Mouse (Mus musculus): ENCODE measurements at regions not wholly inside any gene's neighbourhood (a gene's known extent, or its start where the extent isn't known, plus 50 kb on each side); places are given as distances from the start of the nearest gene placed in this dataset.

DNA sequence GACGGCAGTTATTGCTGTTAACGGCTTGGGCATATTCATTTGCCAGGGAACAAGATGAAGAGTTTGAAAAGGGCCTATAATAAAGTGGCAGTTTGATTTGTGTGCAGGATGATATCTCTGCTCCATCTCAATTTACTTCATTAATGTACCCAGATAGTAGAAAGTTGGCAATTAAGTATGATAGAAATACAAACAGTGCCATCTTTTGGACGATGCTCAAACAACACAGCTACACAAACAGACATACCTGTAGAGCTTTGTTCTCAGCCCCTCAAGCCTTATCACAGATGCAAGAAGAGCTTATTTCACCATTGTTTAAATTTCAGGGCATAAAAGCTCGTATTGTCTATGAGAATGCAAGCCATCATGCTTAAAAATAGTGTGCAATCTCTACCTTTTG, 82.2 kb downstream of the Tnfsf11 start:
- no peak for DNase-seq (ENCODE audit: low spot score)
- Histone ChIP-seq H3K27me3 (ENCODE audit: control insufficient read depth, insufficient read depth, low read length) (no peaks in the 10 kb centered on the region), H3K4me1 (ENCODE audit: control insufficient read depth, insufficient read depth, low read length) (no peaks in the 10 kb centered on the region), H3K9me3 (ENCODE audit: control insufficient read depth, low read length) (no peaks in the 10 kb centered on the region), H3K36me3 (ENCODE audit: control insufficient read depth, insufficient read depth, low read length) (no peaks in the 10 kb centered on the region), H3K9ac (ENCODE audit: low read length) (no peak overlapping the region), H3K4me3 (ENCODE audit: low read depth, low read length) (no peak overlapping the region), H3K27ac (ENCODE audit: low read depth, low read length) (no peak overlapping the region), H3K4me2 (ENCODE audit: low read depth) (no peak overlapping the region)
- ATAC-seq (ENCODE audit: insufficient read depth, low FRiP score, low TSS enrichment), result no peak
- 80% methylated on average over 4 of the region's 4 CpGs for WGBS

DNA sequence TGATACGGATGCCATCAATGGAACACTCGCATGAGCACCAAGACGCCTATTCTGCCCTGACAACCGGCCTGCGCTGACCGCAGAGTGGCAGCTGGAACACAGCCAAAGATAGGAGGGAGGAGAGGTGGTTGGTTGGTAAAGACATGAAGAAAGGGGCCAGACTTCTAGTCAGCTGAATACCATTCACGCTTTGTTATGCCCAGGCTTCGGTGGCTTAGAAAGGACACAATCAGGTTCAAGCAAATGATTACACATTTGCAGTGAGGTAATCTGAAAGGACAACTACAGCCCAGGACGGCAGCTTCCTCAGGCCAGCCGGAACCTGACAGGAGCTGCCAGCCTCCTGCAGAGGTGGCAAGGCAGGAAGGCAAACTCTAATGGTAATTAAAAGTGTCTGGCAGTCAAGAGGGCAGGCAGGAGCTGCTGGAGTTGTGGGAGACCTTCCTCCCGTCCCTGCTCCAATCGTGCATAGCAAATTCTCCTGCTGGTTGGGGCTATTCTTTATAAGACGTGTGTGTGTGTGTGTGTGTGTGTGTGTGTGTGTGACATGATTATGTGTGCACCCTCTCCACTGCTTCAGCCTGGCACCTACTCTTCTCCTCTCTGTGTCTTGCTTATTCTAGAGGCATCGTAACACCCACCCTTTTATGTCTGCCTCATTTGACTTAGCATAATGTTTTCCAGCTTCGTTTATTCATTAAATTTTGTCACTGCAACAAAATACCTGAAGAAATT, 91.4 kb downstream of the Tnfsf11 start:
- no peaks in the 10 kb centered on the region for H3K9me3 ChIP-seq (ENCODE audit: control insufficient read depth, low read length)
- H3K4me1 ChIP-seq (ENCODE audit: control insufficient read depth, insufficient read depth, low read length), result no peaks in the 10 kb centered on the region; the same call in 1 of the 2 replicates
- H3K27ac ChIP-seq (ENCODE audit: low read depth, low read length), result no peak overlapping the region
- H3K4me2 ChIP-seq (ENCODE audit: low read depth), result no peak overlapping the region
- DNase-seq (ENCODE audit: low spot score), result peak; percentile 24
- no peaks in the 10 kb centered on the region for H3K36me3 ChIP-seq (ENCODE audit: control insufficient read depth, insufficient read depth, low read length)
- 40% methylated on average over 15 of the region's 15 CpGs for WGBS
- H3K27me3 ChIP-seq (ENCODE audit: control insufficient read depth, insufficient read depth, low read length), result no peaks in the 10 kb centered on the region
- no peak overlapping the region for H3K9ac ChIP-seq (ENCODE audit: low read length)
- no peak for ATAC-seq (ENCODE audit: insufficient read depth, low FRiP score, low TSS enrichment)
- no peak overlapping the region for H3K4me3 ChIP-seq (ENCODE audit: low read depth, low read length)

DNA sequence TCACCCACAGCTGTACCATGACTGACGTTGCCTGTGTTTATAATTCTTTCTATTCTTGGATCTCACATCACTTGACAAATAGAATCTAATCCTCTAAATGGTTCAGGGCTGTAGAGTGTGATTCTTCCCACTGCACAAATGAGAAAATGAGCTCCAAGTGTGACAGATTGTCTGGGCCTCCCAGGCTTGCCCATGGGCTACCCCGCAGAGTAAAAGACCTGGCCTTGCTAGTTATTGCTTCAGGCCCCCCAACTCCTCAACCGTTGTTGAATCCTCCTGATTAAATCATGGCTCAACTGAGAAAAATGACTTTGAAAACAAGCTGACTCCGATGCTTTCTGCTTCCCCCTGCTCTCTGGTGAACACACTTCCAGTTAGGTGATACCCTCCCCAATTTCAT, 92.4 kb downstream of the Tnfsf11 start:
- H3K9ac ChIP-seq (ENCODE audit: low read length), result no peak overlapping the region
- H3K27me3 ChIP-seq (ENCODE audit: control insufficient read depth, insufficient read depth, low read length), result no peaks in the 10 kb centered on the region
- H3K9me3 ChIP-seq (ENCODE audit: control insufficient read depth, low read length), result no peaks in the 10 kb centered on the region
- DNase-seq (ENCODE audit: low spot score) (no peak), ATAC-seq (ENCODE audit: insufficient read depth, low FRiP score, low TSS enrichment) (no peak)
- 82% methylated on average over 4 of the region's 4 CpGs for WGBS
- no peak overlapping the region for H3K4me2 ChIP-seq (ENCODE audit: low read depth)
- no peaks in the 10 kb centered on the region for H3K36me3 ChIP-seq (ENCODE audit: control insufficient read depth, insufficient read depth, low read length)
- H3K4me3 ChIP-seq (ENCODE audit: low read depth, low read length), result no peak overlapping the region
- no peak overlapping the region for H3K27ac ChIP-seq (ENCODE audit: low read depth, low read length)
- H3K4me1 ChIP-seq (ENCODE audit: control insufficient read depth, insufficient read depth, low read length), result no peaks in the 10 kb centered on the region; the same call in 1 of the 2 replicates

- H3K36me3 ChIP-seq (ENCODE audit: control insufficient read depth, insufficient read depth, low read length), result no peaks in the 10 kb centered on the region
- H3K9me3 ChIP-seq (ENCODE audit: control insufficient read depth, low read length), result no peaks in the 10 kb centered on the region
- no peaks in the 10 kb centered on the region for H3K27me3 ChIP-seq (ENCODE audit: control insufficient read depth, insufficient read depth, low read length)
- DNase-seq (ENCODE audit: low spot score), result no peak
- WGBS, result 95% methylated on average over 4 of the region's 4 CpGs
- H3K9ac ChIP-seq (ENCODE audit: low read length), result no peak overlapping the region
- H3K27ac ChIP-seq (ENCODE audit: low read depth, low read length), result no peak overlapping the region
- no peak for ATAC-seq (ENCODE audit: insufficient read depth, low FRiP score, low TSS enrichment)
- no peaks in the 10 kb centered on the region for H3K4me1 ChIP-seq (ENCODE audit: control insufficient read depth, insufficient read depth, low read length)
- H3K4me2 ChIP-seq (ENCODE audit: low read depth), result no peak overlapping the region
- H3K4me3 ChIP-seq (ENCODE audit: low read depth, low read length), result no peak overlapping the region
These were observed 103.3 kb downstream of the Tnfsf11 start for GRCm38 (mm10) chr14:78204566-78204863.

- no peak overlapping the region for H3K27ac ChIP-seq (ENCODE audit: low read depth, low read length)
- no peaks in the 10 kb centered on the region for H3K36me3 ChIP-seq (ENCODE audit: control insufficient read depth, insufficient read depth, low read length)
- no peaks in the 10 kb centered on the region for H3K9me3 ChIP-seq (ENCODE audit: control insufficient read depth, low read length)
- H3K4me3 ChIP-seq (ENCODE audit: low read depth, low read length), result no peak overlapping the region
- H3K4me2 ChIP-seq (ENCODE audit: low read depth), result no peak overlapping the region
- no peak overlapping the region for H3K9ac ChIP-seq (ENCODE audit: low read length)
- ATAC-seq (ENCODE audit: insufficient read depth, low FRiP score, low TSS enrichment) (no peak), DNase-seq (ENCODE audit: low spot score) (no peak)
- H3K4me1 ChIP-seq (ENCODE audit: control insufficient read depth, insufficient read depth, low read length), result no peaks in the 10 kb centered on the region
- WGBS, result 80% methylated on average over 15 of the region's 15 CpGs
- no peaks in the 10 kb centered on the region for H3K27me3 ChIP-seq (ENCODE audit: control insufficient read depth, insufficient read depth, low read length)
These were observed 103.9 kb downstream of the Tnfsf11 start for GRCm38 (mm10) chr14:78203726-78204565.

DNA sequence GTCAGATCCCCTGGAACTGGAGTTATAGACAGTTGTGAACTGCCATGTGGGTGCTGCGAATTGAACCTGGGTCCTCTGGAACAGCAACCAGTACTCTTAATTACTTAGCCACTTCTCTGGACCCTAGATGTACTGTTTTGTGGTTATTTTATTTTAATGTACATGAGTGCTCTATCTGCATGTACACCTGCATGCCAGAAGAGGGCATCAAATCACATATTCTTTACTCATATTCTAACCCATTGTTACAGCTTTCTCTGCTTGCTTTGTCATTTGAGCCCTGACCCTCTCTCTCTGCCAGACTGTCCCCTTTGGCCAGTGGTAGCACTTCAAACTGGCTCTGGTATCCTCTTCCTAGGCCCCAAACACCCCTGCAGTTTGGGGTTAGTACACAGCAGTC, 105.1 kb downstream of the Tnfsf11 start:
- no peak for ATAC-seq (ENCODE audit: insufficient read depth, low FRiP score, low TSS enrichment)
- no peak overlapping the region for H3K9ac ChIP-seq (ENCODE audit: low read length)
- no peaks in the 10 kb centered on the region for H3K36me3 ChIP-seq (ENCODE audit: control insufficient read depth, insufficient read depth, low read length)
- 77% methylated on average over 1 of the region's 1 CpGs for WGBS
- H3K4me3 ChIP-seq (ENCODE audit: low read depth, low read length), result no peak overlapping the region
- no peaks in the 10 kb centered on the region for H3K4me1 ChIP-seq (ENCODE audit: control insufficient read depth, insufficient read depth, low read length)
- H3K27me3 ChIP-seq (ENCODE audit: control insufficient read depth, insufficient read depth, low read length), result no peaks in the 10 kb centered on the region
- no peak overlapping the region for H3K27ac ChIP-seq (ENCODE audit: low read depth, low read length)
- no peaks in the 10 kb centered on the region for H3K9me3 ChIP-seq (ENCODE audit: control insufficient read depth, low read length)
- no peak overlapping the region for H3K4me2 ChIP-seq (ENCODE audit: low read depth)
- DNase-seq (ENCODE audit: low spot score), result no peak

GRCm38 (mm10) chr14:78197483-78197882, 108.7 kb upstream of the Fam216b start:
- DNase-seq (ENCODE audit: low spot score) (no peak), ATAC-seq (ENCODE audit: insufficient read depth, low FRiP score, low TSS enrichment) (no peak)
- no peaks in the 10 kb centered on the region for H3K4me1 ChIP-seq (ENCODE audit: control insufficient read depth, insufficient read depth, low read length)
- H3K4me2 ChIP-seq (ENCODE audit: low read depth), result no peak overlapping the region
- H3K9ac ChIP-seq (ENCODE audit: low read length), result no peak overlapping the region
- no peak overlapping the region for H3K27ac ChIP-seq (ENCODE audit: low read depth, low read length)
- no peaks in the 10 kb centered on the region for H3K27me3 ChIP-seq (ENCODE audit: control insufficient read depth, insufficient read depth, low read length)
- no peak overlapping the region for H3K4me3 ChIP-seq (ENCODE audit: low read depth, low read length)
- WGBS, result 90% methylated on average over 2 of the region's 2 CpGs
- no peaks in the 10 kb centered on the region for H3K36me3 ChIP-seq (ENCODE audit: control insufficient read depth, insufficient read depth, low read length)
- no peaks in the 10 kb centered on the region for H3K9me3 ChIP-seq (ENCODE audit: control insufficient read depth, low read length)

DNA sequence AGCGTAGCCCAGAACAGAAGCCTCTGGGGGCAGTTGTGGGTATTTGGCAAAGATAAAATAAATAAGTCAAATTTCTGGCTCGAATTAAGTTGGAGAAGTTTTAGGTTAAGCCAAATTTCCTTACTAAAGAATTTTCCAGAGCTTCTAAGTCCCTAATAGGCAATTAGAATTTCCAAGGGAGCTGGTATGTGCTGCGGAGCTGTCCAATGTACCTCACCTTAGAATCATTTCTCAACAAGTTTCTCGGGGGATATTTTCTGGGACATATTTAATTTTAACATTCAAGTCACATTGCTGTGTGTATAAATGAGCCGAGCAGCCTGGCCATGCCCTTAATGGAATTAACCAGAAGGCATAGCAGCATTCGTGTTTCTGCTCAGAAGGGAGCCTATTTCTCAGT, 90.8 kb upstream of the Fam216b start:
- no peaks in the 10 kb centered on the region for H3K27me3 ChIP-seq (ENCODE audit: control insufficient read depth, insufficient read depth, low read length)
- no peaks in the 10 kb centered on the region for H3K9me3 ChIP-seq (ENCODE audit: control insufficient read depth, low read length)
- no peaks in the 10 kb centered on the region for H3K36me3 ChIP-seq (ENCODE audit: control insufficient read depth, insufficient read depth, low read length)
- no peak overlapping the region for H3K4me2 ChIP-seq (ENCODE audit: low read depth)
- WGBS, result 70% methylated on average over 6 of the region's 6 CpGs
- H3K27ac ChIP-seq (ENCODE audit: low read depth, low read length), result no peak overlapping the region
- no peak overlapping the region for H3K9ac ChIP-seq (ENCODE audit: low read length)
- ATAC-seq (ENCODE audit: insufficient read depth, low FRiP score, low TSS enrichment), result no peak
- no peaks in the 10 kb centered on the region for H3K4me1 ChIP-seq (ENCODE audit: control insufficient read depth, insufficient read depth, low read length)
- no peak for DNase-seq (ENCODE audit: low spot score)
- H3K4me3 ChIP-seq (ENCODE audit: low read depth, low read length), result no peak overlapping the region

DNA sequence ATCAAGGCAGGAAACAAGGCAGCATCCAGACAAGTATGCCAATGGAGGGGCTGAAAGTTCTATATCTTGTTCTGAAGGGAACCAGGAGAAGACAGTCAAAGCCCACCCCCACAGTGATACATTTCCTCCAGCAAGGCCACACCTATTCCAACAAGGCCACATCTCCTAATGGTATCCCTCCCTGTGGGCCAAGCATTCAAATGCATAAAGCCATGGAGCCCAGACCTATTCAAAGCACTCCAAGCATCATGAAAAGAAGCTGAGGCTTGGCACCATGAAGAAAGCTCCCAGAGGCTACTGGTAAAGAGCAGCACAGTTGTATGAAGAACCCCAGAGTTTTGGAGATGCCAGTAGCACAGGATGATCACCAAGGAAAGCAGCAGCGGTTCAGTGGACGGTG, 84.6 kb upstream of the Fam216b start:
- Histone ChIP-seq H3K27me3 (ENCODE audit: control insufficient read depth, insufficient read depth, low read length) (no peaks in the 10 kb centered on the region), H3K9ac (ENCODE audit: low read length) (no peak overlapping the region), H3K27ac (ENCODE audit: low read depth, low read length) (no peak overlapping the region), H3K4me2 (ENCODE audit: low read depth) (no peak overlapping the region), H3K4me3 (ENCODE audit: low read depth, low read length) (no peak overlapping the region), H3K4me1 (ENCODE audit: control insufficient read depth, insufficient read depth, low read length) (no peaks in the 10 kb centered on the region), H3K9me3 (ENCODE audit: control insufficient read depth, low read length) (no peaks in the 10 kb centered on the region), H3K36me3 (ENCODE audit: control insufficient read depth, insufficient read depth, low read length) (no peaks in the 10 kb centered on the region)
- DNase-seq (ENCODE audit: low spot score) (no peak), ATAC-seq (ENCODE audit: insufficient read depth, low FRiP score, low TSS enrichment) (no peak)
- WGBS, result 89% methylated on average over 2 of the region's 2 CpGs

Measured in neural tube, embryonic 11.5 days (tissue).